Mouse (Mus musculus): ENCODE results near the gene Cps1. TPM values are rescaled to one million over a fixed set of nuclear protein-coding genes. Genes with fewer than 3 reads are reported as not detected.

Gene Cps1
- 0.68 TPM in 1 of 2 replicates, not detected in the other for polyA plus RNA-seq (2012; ENCODE audit: insufficient read depth, low replicate concordance)

DNA sequence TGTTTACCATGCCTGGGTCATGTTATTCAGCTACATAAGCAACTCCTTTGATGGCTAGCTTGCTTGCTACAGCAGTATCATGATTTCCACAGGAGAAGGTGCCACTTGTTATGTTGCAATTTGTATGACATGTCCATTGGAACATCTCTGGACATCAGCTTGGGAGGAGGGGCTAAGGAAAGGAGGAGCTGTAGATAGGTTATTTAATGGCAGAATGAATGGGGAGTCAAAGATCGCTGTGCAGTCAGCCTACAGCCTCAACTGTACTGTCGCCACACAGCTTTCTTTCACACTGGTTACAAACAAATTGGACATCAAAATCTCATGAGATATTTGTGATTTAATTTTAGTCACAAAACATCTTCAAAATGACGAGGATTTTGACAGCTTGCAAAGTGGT is at the start of gene Cps1:
Gene Cps1, plus strand, starts transcription at position 230 of the 400 bp plus-strand sequence.
- TF ChIP-seq GATA1 (IDR thresholded peaks at IDR 0.05; ENCODE audit: borderline replicate concordance, low read length) (no peak), FLI1 (IDR thresholded peaks at IDR 0.05; ENCODE audit: low read length) (no peak)
- Histone ChIP-seq H3K4me3 (replicated peaks) (no peak within 1 kb of the TSS), H3K27me3 (replicated peaks) (no peaks in the 10 kb centered on the region), H3K4me1 (no peaks in the 10 kb centered on the region), H3K9me3 (no peaks in the 10 kb centered on the region), H3K36me3 (replicated peaks; ENCODE audit: low read length) (no peaks in the 10 kb centered on the region)

GRCm38 (mm10) chr1:67077739-67078138 is 45.1 kb upstream of the Cps1 start:
- H3K27me3 ChIP-seq (replicated peaks): no peaks in the 10 kb centered on the region
- no peak for TF ChIP-seq GATA1 (IDR thresholded peaks at IDR 0.05; ENCODE audit: borderline replicate concordance, low read length)
- no peak for TF ChIP-seq FLI1 (IDR thresholded peaks at IDR 0.05; ENCODE audit: low read length)
- no peaks in the 10 kb centered on the region for H3K4me1 ChIP-seq
- no peaks in the 10 kb centered on the region for H3K36me3 ChIP-seq (replicated peaks; ENCODE audit: low read length)
- no peaks in the 10 kb centered on the region for H3K9me3 ChIP-seq
- H3K4me3 ChIP-seq (replicated peaks): no peak overlapping the region

DNA sequence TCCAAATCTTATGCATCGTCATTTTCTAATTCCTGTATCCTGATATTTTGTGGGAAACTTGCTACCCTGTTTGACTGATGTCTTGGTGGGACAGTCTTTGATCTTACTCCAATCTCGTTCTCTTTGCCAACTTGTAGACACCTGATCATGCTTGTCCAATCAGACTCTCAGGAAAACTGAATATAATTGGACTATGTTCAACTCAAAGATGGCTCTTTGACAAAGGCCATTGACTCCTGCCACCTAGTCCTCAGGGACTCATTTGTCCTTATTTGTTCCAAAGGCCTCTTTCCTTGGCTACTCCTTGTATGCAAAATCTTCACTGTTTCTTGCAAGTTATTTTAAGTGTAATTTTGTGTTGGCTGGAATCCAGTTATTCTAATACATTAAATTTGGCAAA is 44.2 kb upstream of the Cps1 start:
- no peaks in the 10 kb centered on the region for H3K9me3 ChIP-seq
- no peak overlapping the region for H3K4me3 ChIP-seq (replicated peaks)
- H3K4me1 ChIP-seq: no peaks in the 10 kb centered on the region
- no peaks in the 10 kb centered on the region for H3K27me3 ChIP-seq (replicated peaks)
- no peaks in the 10 kb centered on the region for H3K36me3 ChIP-seq (replicated peaks; ENCODE audit: low read length)
- TF ChIP-seq GATA1 (IDR thresholded peaks at IDR 0.05; ENCODE audit: borderline replicate concordance, low read length) (no peak), FLI1 (IDR thresholded peaks at IDR 0.05; ENCODE audit: low read length) (no peak)

GRCm38 (mm10) chr1:67079146-67079545 is 43.7 kb upstream of the Cps1 start:
- Histone ChIP-seq H3K27me3 (replicated peaks) (no peaks in the 10 kb centered on the region), H3K4me3 (replicated peaks) (no peak overlapping the region), H3K36me3 (replicated peaks; ENCODE audit: low read length) (no peaks in the 10 kb centered on the region), H3K4me1 (no peaks in the 10 kb centered on the region), H3K9me3 (no peaks in the 10 kb centered on the region)
- no peak for TF ChIP-seq GATA1 (IDR thresholded peaks at IDR 0.05; ENCODE audit: borderline replicate concordance, low read length)
- no peak for TF ChIP-seq FLI1 (IDR thresholded peaks at IDR 0.05; ENCODE audit: low read length)

- Histone ChIP-seq H3K4me1 (no peaks in the 10 kb centered on the region), H3K27me3 (replicated peaks) (no peaks in the 10 kb centered on the region), H3K36me3 (replicated peaks; ENCODE audit: low read length) (no peaks in the 10 kb centered on the region), H3K4me3 (replicated peaks) (no peak overlapping the region), H3K9me3 (peaks cover 6% of the 10 kb centered on the region; the same call in 1 of the 2 replicates)
- TF ChIP-seq GATA1 (IDR thresholded peaks at IDR 0.05; ENCODE audit: borderline replicate concordance, low read length) (no peak), FLI1 (IDR thresholded peaks at IDR 0.05; ENCODE audit: low read length) (no peak)
Measured at GRCm38 (mm10) chr1:67092473-67092872, 30.4 kb upstream of the Cps1 start.

GRCm38 (mm10) chr1:67099215-67099614 is 23.6 kb upstream of the Cps1 start:
- H3K27me3 ChIP-seq (replicated peaks): no peaks in the 10 kb centered on the region
- no peak overlapping the region for H3K4me3 ChIP-seq (replicated peaks)
- no peaks in the 10 kb centered on the region for H3K4me1 ChIP-seq
- peaks cover 6% of the 10 kb centered on the region; the same call in 1 of the 2 replicates for H3K9me3 ChIP-seq
- H3K36me3 ChIP-seq (replicated peaks; ENCODE audit: low read length): no peaks in the 10 kb centered on the region
- TF ChIP-seq GATA1 (IDR thresholded peaks at IDR 0.05; ENCODE audit: borderline replicate concordance, low read length) (no peak), FLI1 (IDR thresholded peaks at IDR 0.05; ENCODE audit: low read length) (no peak)

DNA sequence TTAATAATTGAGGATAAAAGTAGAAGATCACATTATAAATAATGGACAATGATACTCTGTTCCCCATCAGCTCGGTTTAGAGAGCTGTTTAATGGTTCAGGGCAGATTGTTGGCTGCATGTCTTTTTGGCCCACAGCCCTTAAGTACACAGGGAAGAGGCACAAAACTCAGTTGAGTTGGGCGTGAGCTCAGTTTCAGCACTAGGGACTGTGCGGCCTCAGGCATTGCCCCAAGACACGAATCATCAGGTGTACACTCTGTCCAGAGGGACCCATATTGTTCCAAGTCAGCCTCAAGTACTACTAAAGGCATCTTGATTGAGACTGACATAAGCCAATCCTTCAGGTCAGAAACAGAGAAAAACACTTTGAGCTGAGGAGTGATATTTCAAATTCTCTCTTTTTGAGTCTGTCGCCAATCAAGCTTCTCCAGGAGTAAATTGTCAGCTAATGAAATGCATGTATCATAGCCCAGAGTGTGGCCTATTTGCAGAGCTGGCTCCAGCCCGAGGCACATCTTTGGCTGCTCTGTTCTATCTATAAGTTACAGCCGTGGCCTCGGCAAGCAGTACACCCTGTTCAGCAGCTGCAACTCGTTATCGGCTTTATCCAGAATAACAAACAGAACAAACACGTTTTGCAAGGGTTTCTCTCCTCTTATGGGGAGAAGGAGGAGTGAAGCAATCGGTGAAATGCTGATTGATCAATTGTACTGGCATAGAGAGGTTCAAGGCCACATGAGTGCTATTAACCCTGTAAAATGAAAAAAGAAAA is 19.2 kb upstream of the Cps1 start:
- no peak overlapping the region for H3K4me3 ChIP-seq (replicated peaks)
- no peaks in the 10 kb centered on the region for H3K36me3 ChIP-seq (replicated peaks; ENCODE audit: low read length)
- TF ChIP-seq FLI1 (IDR thresholded peaks at IDR 0.05; ENCODE audit: low read length) (no peak), GATA1 (IDR thresholded peaks at IDR 0.05; ENCODE audit: borderline replicate concordance, low read length) (no peak)

GRCm38 (mm10) chr1:67111621-67112298 is 11.1 kb upstream of the Cps1 start:
- TF ChIP-seq FLI1 (IDR thresholded peaks at IDR 0.05; ENCODE audit: low read length): no peak
- TF ChIP-seq GATA1 (IDR thresholded peaks at IDR 0.05; ENCODE audit: borderline replicate concordance, low read length): no peak
- Histone ChIP-seq H3K9me3 (no peaks in the 10 kb centered on the region), H3K4me3 (replicated peaks) (no peak overlapping the region), H3K4me1 (no peaks in the 10 kb centered on the region), H3K27me3 (replicated peaks) (no peaks in the 10 kb centered on the region), H3K36me3 (replicated peaks; ENCODE audit: low read length) (no peaks in the 10 kb centered on the region)

More for the DNA sequence above, 19.2 kb upstream of the Cps1 start:
- H3K27me3 ChIP-seq (replicated peaks): no peaks in the 10 kb centered on the region
- H3K4me1 ChIP-seq: no peaks in the 10 kb centered on the region
- no peaks in the 10 kb centered on the region for H3K9me3 ChIP-seq

- no peaks in the 10 kb centered on the region for H3K36me3 ChIP-seq (replicated peaks; ENCODE audit: low read length)
- H3K4me3 ChIP-seq (replicated peaks): no peak overlapping the region
- H3K27me3 ChIP-seq (replicated peaks): no peaks in the 10 kb centered on the region
- H3K4me1 ChIP-seq: no peaks in the 10 kb centered on the region
- no peaks in the 10 kb centered on the region for H3K9me3 ChIP-seq
- TF ChIP-seq FLI1 (IDR thresholded peaks at IDR 0.05; ENCODE audit: low read length) (no peak), GATA1 (IDR thresholded peaks at IDR 0.05; ENCODE audit: borderline replicate concordance, low read length) (no peak)
Measured at GRCm38 (mm10) chr1:67113343-67114030, 9.3 kb upstream of the Cps1 start.
